Mouse (Mus musculus): ENCODE measurements at regions not wholly inside any gene's neighbourhood (a gene's known extent, or its start where the extent isn't known, plus 50 kb on each side); places are given as distances from the start of the nearest gene placed in this dataset.
A peak's percentile ranks its signal among the peaks of the same experiment; 100 is the strongest.
"Not testable (repeated sequence)": the region's sequence is repeated elsewhere in the genome, so short reads cannot be mapped to it uniquely, and the experiment has no call there.

GRCm38 (mm10) chr13:97358781-97359305, 117.9 kb downstream of the Enc1 start:
- peak; percentile 83 for DNase-seq (ENCODE audit: low read depth, low spot score)

- no peak for DNase-seq (ENCODE audit: low read depth, low spot score)
These were observed 117.4 kb downstream of the Enc1 start for GRCm38 (mm10) chr13:97358261-97358660.

- no peak for DNase-seq (ENCODE audit: low read depth, low spot score)
These were observed 116.3 kb downstream of the Enc1 start for GRCm38 (mm10) chr13:97356923-97357807.

GRCm38 (mm10) chr13:97355411-97355810, 114.5 kb downstream of the Enc1 start:
- DNase-seq (ENCODE audit: low read depth, low spot score), result not testable (repeated sequence)

- DNase-seq (ENCODE audit: low read depth, low spot score), result no peak
These were observed 106.8 kb downstream of the Enc1 start for GRCm38 (mm10) chr13:97347696-97348095.

- DNase-seq (ENCODE audit: low read depth, low spot score), result no peak
These were observed 100.4 kb downstream of the Enc1 start for GRCm38 (mm10) chr13:97341218-97341889.

GRCm38 (mm10) chr13:97337954-97338353, 97.0 kb downstream of the Enc1 start:
- DNase-seq (ENCODE audit: low read depth, low spot score), result no peak

- DNase-seq (ENCODE audit: low read depth, low spot score), result no peak
These were observed 96.4 kb downstream of the Enc1 start for GRCm38 (mm10) chr13:97337296-97337731.

GRCm38 (mm10) chr13:97333801-97334534, 93.1 kb downstream of the Enc1 start:
- DNase-seq (ENCODE audit: low read depth, low spot score), result peak; percentile 48

GRCm38 (mm10) chr13:97331072-97331471, 90.2 kb downstream of the Enc1 start:
- no peak for DNase-seq (ENCODE audit: low read depth, low spot score)

- peak; percentile 58 for DNase-seq (ENCODE audit: low read depth, low spot score)
These were observed 80.4 kb downstream of the Enc1 start for GRCm38 (mm10) chr13:97321307-97321706.

GRCm38 (mm10) chr13:97320756-97321155, 79.9 kb downstream of the Enc1 start:
- peak; percentile 85 for DNase-seq (ENCODE audit: low read depth, low spot score)

- peak; percentile 88 for DNase-seq (ENCODE audit: low read depth, low spot score)
These were observed 79.4 kb downstream of the Enc1 start for GRCm38 (mm10) chr13:97320298-97320697.

- peak; percentile 73 for DNase-seq (ENCODE audit: low read depth, low spot score)
These were observed 76.7 kb downstream of the Enc1 start for GRCm38 (mm10) chr13:97317633-97318032.

- no peak for DNase-seq (ENCODE audit: low read depth, low spot score)
These were observed 71.8 kb downstream of the Enc1 start for GRCm38 (mm10) chr13:97312420-97313370.

GRCm38 (mm10) chr13:97311340-97311739, 70.4 kb downstream of the Enc1 start:
- DNase-seq (ENCODE audit: low read depth, low spot score), result no peak

- no peak for DNase-seq (ENCODE audit: low read depth, low spot score)
These were observed 69.9 kb downstream of the Enc1 start for GRCm38 (mm10) chr13:97310855-97311189.

- DNase-seq (ENCODE audit: low read depth, low spot score), result no peak
These were observed 69.4 kb downstream of the Enc1 start for GRCm38 (mm10) chr13:97310186-97310854.

- no peak for DNase-seq (ENCODE audit: low read depth, low spot score)
These were observed 68.5 kb downstream of the Enc1 start for GRCm38 (mm10) chr13:97309411-97309810.

GRCm38 (mm10) chr13:97308431-97308830, 67.5 kb downstream of the Enc1 start:
- no peak for DNase-seq (ENCODE audit: low read depth, low spot score)

Measured in ES-CJ7 (cell line).